Mouse (Mus musculus) megakaryocyte, embryonic 14.5 days (primary cell): ENCODE results near the gene Htra2.

ENCODE experiments used
- FLI1 ChIP-seq: IDR thresholded peaks from 2 replicates; pipeline ENCODE4 v1.6.1; 2012; ENCODE audit warnings: low read length, inconsistent platforms, mixed read lengths
- GATA1 ChIP-seq: IDR thresholded peaks from 3 replicates; pipeline ENCODE4 v1.6.1; 2012; ENCODE audit warnings: mixed read lengths, low read length, inconsistent platforms, borderline replicate concordance

- no peak for TF ChIP-seq GATA1
- TF ChIP-seq FLI1: no peak
Measured at GRCm38 (mm10) chr6:83014482-83015466, 40.3 kb downstream of the Htra2 start.
